Mouse (Mus musculus) CD4-positive, CD25-positive, alpha-beta regulatory T cell, adult 2 months (primary cell): Measurements from ENCODE around the gene Tob2.

Experiments
- DNase-seq: peaks from one replicate; pipeline ENCODE4 v3.0.0-alpha.2; 2012; ENCODE audit warnings: low read depth, low spot score

Gene Tob2

DNA sequence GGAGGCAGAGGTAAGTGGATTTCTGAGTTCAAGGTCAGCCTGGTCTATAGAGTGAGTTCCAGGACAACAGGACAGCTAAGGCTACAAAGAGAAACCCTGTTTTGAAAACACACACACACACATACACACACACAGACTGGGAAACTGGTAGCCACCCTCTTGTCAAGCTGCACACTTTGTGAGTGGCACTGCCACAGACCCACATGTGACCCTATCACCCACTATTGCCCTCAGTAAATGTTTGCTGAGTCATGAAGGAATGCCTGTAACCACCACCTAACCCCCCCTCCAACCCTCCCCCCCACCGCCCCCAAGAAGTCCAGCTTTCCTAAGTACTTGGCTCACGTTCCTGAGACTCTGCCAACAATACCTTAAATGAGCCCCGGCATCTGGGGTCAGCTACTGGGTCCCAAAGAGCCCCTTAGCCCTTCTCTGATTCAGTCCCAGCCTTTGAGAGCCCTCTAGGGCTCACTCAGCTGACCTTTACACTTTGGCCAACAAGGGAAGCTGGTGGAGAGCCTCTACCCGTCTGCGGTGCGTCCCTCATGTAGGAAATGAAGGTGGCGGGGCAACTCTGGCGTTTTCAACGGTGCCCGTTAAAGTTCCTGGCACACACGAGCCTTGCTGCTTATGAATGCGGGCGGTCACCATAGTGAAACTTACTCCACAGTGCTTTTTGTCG lies 19.9 kb downstream of the Tob2 start:
- DNase-seq: no peak

DNA sequence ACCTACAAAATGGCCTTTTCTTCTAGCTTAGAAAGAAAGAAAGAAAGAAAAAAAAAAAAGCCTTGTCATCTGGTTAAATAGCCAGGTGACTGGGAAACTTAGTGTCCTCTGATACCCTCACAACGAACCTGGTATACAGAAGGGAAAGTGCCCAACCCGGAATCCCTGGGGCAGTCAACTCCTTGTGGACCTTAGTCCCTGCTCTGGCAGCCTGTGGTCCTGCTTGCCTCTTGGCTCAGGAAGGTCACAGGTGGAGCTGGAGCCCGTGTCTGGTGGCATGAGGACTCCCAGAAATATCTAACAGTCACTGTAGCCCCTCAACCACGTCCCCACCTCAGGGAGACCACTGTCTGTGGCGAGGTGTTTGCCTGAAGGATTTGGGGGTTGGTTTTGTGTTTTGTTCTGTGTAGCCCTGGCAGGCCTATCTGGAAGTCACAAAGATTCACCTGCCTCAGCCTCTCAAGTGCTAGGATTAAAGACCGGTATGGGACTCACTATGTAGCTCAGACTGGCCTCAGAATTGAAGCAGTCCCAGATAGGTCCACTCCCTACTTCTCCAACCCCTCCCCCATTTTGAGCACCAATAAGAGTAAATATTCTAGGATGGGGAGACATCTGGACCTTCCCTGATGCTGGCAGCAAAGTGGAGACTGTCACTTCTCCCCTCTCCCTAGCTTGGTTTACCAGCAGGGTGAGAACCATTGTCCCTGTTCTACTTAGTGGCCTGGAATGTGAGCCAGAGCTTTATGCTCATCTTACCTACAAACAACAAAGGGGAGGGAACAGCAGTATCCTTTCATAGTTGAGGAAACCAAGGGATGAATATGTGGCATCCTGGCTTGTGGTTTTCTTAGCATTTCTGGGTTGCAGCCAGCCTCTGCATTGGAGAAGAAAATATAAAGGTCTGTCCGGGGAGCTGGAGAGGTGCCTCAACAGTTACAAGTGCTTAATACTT lies 21.4 kb downstream of the Tob2 start:
- no peak for DNase-seq

DNA sequence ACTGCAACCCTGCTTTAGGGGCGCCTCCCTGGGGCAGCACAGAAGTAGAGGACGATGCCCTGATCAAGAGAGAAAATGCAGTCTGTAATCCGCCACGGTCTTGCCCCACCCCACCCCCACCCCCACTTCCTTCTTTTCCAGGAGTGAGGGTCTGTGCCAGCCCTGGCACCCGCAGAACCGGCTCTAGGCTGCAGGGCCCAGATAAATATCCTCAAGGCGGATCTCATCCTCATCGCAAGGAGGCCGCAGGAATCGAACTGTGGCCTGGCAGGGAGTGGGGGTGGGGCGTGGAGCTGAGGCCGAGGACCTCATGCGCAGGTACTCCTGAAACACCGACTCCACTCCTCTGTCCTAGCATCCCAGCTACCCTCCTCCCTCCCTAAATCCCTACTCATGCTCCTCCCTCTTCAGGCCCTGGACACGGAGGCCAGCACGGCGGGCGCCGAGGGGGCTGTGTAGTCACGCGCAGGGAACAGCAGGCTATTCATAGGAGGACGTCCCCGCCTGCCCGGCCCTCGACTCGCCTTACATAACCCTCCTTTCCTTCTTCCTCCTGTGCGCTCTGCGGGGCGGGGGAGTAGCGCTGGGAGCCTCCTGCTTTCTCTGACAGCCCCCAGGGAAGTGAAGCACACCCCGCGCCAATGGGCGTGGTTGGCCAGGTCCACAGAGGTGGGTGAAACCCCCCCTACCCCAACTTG lies 22.3 kb downstream of the Tob2 start:
- no peak for DNase-seq

DNA sequence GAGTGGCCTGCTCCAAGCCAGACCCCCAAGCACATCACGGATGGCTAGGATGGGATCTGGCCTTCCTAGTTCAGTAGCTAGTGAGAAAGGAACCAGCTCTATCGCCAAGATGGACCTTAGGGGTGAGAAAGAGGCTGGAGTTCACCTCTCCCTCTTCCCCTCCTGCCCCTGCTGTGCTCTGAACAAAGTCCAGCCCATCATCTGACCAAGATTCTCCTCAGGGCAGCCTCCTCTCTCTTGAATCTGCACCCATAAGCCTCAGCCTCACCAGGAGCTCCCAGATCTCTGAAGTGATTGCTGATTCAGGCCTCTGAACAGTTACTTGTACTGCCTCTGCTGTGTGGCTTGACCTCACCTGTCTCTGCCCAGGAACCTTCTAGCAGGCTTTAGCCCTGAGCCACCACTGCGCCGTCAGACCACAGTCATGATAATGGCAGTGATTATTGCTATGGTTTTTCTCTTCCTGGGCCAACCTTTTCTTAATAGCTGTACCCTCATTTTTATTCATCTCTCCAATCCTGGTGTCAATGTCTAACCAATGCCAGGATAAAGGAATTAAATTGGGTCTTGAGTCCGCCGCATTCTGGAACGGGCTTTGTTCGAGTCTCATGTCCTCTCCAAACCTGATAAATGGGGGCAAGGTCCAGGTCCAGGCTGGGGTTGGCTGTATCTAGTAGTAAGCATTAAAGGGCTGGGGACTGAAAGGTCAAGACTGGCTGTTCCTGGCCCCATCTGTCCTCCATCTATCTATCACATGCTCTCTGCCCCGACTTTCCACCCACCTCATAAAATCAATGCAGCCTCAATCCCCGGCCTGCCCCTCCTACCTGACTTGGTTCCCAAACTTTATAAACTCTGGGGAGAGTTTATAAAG lies 23.4 kb downstream of the Tob2 start:
- no peak for DNase-seq

DNA sequence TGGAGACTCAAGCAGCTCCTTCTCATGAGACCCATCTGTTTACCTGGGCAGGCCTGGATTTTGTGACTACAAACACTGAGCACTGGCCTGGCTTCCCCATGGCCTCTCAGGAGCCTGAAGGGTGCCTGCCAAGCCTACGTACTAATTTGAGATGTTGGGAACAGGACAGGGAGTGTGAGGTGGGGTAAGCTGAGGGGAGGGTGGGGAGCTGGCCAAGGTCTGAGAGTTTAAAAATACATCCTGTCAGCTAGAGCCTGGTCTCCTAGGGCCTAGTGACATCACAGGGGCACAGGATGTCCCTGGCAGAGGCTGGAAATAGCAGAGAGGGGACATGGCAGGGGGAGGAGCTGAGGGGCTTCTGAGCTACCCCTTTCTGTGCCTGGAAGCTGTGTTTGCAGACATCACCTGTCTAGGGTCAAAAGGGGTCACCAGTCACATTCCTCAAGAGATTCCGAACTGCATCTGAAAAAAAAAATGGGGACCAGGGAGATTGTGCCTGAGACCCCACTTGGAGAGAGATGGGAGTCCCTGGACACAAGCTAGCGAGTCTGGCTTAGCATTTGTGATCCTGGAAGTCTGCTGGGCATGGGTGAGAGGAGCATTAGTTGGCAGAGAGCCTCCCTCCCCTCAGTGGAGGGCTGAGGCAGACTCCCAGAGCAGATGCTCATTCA lies 24.3 kb downstream of the Tob2 start:
- no peak for DNase-seq

DNA sequence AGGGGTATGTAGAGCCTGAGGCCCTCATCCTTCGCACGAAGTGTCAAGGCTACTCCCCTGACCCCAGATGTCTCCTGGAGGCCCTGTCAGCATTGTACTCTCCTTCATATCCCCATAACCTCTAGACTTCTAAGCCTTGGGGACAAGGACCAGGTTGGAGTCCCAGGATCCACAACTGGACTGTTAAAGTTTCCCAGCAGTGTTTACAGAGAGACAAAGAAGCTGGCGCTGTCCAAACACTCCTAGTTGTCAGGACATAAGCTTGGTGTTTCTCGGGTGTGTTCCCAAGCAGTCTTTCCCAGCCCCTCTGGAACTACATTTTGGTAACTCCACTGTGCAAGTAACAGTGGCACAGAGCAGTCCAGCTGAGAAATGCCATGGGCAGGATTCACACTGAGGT lies 25.1 kb downstream of the Tob2 start:
- DNase-seq: no peak

DNA sequence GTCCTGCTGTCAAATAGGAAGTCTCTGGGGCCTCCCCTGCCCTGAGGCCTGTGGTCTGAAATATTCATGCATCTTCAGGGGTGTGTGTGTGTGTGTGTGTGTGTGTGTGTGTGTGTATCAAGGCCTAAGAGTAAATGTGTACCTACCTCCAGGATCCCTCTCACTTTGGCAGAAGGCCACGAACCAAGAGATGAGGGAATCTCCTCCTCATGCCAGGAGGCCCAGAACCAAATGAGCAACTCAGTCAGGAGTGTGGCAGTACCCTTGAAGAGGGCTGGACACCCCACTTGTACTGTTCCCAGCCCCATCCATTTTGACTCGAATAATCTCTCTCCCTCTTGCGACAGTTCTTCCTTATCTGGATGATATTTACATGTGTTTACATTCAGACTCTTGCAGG lies 26.4 kb downstream of the Tob2 start:
- no peak for DNase-seq

DNA sequence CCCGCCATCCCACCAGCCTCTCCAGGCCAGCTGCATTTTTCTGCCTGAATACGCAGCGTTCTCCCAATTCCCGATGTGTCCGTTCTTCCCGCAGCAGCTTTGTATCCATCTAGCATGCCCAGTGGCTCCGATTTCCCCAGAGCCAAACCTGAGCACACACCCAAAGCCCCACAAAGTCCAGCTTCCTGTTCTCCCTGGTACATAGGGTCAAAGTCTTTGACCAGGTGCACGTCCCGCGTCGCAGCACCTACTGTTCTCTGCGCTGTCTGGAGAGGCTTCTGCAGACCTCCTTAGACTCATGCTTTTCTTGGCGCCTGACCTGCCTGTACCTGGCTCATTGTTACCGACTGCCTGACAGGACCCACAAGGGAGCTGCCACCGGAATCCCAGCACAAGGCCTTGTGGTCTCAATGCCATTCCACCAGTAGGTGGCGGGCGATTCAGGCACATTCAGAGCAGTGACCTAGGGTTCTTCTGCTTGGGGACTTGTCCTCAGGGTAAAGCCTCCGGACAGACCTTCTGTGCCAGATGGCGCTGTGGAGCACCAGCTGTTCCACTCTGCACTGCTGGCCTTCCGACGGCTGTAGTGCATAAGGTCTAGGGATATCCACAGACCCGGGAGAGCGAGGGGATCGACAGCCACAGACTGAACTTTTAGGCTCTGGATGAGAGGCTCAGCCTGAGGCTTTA lies 27.3 kb downstream of the Tob2 start:
- DNase-seq: peak; percentile 93

DNA sequence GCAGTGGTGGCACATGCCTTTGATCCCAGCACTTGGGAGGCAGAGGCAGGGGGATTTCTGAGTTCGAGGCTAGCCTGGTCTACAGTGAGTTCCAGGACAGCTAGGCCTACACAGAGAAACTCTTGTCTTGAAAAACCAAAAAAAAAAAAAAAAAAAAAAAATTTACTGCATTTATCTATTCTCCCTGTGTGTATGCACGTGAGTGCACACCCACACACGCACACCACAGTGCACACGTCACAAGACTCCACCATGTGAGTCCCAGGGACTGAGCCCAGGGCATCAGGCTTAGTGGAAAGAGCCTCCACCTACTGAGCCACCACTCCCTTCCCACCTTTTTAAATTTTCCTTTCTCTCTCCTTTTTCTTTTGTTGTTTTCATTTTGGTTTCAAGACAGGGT lies 28.1 kb downstream of the Tob2 start:
- DNase-seq: no peak

DNA sequence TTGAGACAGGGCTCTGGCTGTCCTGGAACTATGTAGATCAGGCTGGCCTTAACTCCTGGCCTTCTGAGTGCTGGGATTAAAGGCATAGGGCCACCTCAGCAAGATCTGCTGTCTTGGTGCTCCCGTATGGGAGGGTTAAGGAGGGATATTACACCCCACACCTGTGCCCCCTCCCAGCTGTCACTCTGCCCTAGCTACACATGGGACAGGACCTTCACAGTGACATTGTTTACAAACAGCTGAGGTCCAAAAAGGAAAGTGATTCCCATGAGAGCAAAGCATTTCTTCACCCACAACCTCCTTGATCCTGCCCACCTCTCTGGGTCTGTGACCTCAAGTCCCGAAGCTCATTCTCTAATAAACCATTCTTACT lies 29.4 kb downstream of the Tob2 start:
- DNase-seq: no peak

DNA sequence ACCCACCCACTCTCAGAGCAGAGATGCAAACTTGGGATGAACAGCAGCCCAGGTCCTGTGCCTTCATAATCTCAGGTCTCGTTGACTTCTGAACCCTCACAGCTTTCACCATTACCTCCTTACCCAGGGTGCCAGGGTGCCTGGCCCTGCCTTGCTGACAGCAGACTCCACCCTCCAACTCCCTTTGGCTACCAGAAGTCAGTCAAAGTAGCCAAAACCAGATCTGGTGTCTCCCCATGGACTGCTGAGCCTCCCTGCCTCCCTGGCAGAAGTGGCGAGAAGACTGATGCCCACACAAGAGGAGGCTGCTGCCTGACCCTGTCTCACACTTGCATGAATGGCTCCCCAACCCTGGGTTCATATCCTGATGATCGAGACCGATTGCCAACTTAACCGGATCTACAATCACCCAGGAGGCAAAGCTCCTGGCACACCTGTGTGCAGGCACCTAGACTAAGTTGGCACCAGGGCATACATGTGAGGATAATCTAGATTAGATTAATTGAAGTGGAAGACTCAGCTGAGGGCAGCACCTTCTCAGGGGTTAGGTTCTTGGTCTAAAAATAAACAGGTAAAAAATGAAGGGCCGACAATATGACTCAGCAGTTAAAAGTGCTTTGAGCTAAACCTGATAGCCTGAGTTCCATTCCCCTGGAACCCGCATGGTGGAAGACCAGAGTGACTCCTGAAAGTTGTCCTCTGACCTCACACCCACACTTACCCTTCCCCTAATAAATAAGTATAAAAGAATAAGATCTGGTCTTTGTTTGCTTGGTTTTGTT lies 30.0 kb downstream of the Tob2 start:
- DNase-seq: no peak

DNA sequence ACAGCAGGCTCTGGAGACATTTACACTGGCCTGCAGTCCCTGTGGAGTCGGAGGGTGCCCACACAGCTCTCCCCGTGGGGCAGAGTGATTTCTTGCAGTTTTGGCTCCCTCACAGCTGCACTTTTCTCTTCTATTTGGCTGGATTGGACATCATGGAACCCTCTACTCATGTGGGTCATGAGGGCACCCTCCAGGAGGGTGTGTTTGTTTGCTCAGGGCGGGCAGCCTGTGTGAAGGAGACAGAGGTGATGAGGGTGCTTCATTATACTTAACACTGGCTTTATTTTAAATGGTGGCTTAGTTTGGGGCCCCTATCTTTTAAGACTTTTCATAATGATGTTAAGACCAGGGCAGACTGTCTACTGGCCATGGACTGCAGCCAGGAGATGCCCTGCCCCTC lies 33.8 kb downstream of the Tob2 start:
- no peak for DNase-seq

DNA sequence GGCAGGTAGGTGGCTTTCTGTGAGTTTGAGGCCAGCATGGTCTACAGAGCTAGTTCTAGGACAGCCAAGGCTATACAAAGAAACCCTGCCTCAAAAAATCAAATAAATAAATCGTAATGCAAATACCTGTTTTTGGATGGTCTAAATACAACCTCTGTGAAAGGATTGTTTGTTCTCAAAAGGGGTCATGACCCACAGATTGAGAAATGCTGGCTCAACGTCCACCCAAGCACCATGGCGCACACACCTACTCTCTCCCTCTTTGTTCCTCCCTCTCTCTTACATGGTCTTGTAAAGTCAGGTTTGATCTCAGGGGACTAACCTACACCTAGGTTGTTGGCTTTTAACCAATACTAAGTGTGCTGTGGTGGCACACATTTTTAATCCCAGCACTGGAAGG lies 36.0 kb downstream of the Tob2 start:
- no peak for DNase-seq

DNA sequence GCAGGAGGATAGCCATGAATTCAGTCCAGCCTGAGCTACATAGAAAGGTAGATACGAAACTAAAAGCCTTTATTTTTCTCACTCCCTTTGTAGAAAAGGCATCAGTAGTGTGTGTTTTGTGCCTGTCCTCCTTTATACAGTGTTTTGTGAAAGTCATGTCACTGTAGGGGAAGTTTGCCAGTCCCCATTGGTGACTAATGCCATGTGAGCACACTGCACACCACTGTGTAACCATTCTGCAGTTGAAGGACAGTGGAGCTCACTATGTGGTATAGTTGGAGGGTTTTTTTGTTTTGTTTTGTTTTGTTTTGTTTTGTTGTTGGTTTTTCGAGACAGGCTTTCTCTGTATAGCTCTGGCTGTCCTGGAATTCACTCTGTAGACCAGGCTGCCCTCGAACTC lies 40.2 kb downstream of the Tob2 start:
- no peak for DNase-seq

DNA sequence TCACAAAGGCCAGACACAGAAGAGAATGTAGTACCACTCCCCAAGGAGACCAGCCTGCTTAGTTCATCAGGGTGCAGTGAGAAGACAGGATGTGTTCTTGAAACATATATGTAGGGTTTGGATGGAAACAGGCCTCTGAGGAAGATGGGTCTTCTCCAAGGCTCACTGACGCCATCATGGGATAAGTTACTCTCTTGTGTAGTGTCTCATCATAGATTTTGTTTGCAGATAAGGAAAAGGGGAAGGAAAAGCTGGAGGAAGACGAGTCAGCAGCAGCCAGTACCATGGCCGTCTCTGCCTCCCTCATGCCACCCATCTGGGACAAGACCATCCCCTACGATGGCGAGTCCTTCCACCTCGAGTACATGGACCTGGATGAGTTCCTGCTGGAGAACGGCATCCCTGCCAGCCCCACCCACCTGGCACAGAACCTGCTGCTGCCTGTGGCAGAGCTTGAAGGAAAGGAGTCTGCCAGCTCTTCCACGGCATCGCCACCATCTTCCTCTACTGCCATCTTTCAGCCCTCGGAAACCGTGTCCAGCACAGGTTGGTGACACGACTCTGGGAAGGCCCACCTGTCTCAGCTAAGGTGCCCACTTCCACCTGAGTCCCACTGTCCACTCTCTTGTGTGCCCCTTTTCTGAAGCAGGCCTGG lies 43.8 kb downstream of the Tob2 start:
- DNase-seq: no peak

DNA sequence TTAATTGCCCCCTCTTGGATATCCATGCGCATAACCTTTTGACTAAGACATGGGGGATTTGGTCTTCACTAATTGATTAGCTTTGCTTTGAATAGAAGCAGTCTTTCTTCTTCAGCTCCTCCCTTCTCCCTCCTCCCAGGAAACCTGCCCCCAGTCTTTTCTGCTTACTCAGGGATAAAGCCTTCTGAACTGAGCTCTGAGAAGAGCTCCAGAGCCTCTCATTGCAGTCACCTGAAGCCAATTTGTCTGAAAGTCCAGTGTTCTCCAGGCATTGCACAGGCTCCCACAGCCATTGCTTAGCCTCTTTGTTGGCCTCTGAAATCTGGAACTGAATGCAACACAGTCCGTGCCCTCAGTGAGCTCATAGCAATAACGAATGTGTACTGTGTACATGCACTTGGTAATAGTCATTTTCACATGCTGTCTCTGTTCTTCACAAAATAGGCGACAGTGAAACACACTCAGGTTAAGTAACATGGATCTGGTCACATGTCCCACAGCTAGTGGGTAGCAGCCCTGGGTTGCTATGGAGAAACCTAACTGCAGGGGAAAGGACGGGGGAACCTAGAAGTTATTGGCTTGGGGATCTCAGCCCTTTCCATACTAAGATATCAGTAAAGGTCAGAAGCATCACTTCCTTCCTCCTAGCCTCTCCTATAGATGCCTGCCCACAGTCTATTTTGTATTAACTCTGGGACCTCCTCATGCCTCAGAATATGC lies 44.5 kb downstream of the Tob2 start:
- no peak for DNase-seq

DNA sequence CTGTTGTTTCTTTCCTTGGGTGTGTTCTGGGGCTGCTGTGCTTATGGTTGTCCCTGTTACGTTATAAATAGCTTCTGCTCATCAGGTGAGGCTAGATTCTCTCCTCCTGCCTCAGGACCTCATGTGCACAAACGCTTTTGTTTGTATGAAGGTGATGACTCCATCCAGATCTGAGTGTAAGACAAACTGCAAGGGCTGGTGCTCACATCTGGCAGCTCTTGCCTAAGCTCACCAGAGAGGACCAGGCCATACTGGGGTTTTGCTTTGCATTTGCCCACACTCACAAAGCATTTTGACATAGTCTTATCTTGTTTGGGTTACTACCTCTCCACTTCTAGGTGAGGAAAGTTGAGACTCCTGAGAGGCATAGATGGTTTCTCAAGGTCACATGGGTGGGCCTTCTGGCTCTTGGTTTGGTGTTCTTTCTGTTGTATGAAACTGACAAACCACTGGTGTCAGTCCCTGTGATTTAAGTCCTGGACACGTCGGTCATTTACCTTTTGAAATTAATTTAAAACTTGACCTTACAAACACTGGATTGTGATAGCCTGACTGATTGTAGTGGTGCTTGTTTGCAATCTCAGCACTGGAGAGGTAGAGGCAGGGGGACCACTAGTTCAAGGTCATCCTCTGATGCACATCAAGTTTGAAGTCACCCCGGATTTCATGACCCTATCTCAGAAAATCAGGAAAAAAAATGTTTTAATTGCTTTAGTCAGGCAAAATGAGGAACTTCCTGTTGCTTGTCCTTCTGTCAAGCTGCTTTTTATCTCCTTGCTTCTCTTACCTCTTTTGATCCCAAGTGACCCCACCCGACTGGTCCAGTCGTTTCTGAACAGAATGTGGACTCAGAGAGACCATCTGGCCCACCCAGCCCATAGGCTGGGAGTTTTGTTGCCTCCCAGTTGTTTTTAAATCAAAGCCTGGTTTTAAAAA lies 45.6 kb downstream of the Tob2 start:
- DNase-seq: no peak
